Mouse (Mus musculus) ES-E14 (cell line): ENCODE results near the gene Dynlt1b.
"Not testable (repeated sequence)": the region's sequence is repeated elsewhere in the genome, so short reads cannot be mapped to it uniquely, and the experiment has no call there.

Experiments used
- CHD2 ChIP-seq: IDR thresholded peaks from 2 replicates; pipeline ENCODE4 v1.6.1; 2014; ENCODE audit warnings: mild to moderate bottlenecking, low read depth, low read length, inconsistent platforms
- HCFC1 ChIP-seq: IDR thresholded peaks from 2 replicates; pipeline ENCODE4 v1.6.1; 2012; ENCODE audit warnings: low read length, inconsistent platforms, borderline replicate concordance; ENCODE audit not compliant: insufficient read depth

DNA sequence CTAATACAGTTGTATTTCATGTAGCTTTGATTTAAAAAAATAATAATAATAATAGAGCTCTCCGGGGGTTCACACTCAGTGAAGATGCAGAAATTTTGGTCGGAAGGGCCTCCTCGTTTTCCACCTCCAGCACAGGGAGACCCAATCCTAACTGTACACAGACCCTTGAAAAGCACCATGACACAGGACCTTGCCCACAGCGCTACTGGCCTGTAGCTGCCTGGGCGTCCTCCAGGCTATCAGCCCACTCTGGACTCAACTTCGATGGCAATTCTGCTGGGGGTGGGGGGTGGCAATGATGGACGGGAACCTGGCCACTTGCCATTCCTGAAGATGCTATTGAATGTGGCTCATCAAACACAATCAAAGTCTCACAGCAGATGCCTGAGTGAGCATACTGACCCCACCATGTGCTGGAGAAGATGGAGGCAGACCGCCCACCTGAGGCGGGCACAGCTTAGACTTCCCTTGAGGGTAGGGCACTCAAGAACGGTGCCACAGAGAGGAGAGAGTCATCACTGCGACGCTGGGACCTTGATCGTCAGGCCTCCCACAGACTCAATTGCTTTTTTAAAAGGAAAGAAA, 10.7 kb downstream of the Dynlt1b start:
- not testable (repeated sequence) for TF ChIP-seq CHD2, HCFC1
